Mouse (Mus musculus): ENCODE data around the gene Ltbp4.

DNA sequence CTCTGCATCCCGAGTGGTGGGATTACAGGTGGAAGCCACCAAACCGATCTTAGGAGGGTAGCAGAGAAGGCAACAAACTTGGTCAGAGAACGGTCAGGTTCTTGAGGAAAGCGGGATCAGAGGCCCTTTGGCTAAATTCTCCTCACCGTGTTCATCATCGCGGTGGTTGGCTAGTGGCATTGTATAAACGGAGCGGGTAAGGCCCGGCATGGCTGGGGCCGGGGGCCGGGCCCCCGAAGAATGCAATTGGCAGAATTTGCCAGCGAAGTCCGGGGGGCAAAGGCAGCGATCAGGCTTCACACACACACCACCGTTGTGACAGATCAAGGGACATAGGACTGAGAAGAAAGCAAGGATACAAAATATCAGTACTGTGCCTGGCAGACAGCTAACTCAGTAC is 7.5 kb downstream of the Ltbp4 start:
- TF ChIP-seq CTCF (IDR thresholded peaks at IDR 0.05; ENCODE audit: low read depth): no peak
- no peak for TF ChIP-seq EP300 (IDR thresholded peaks at IDR 0.05; ENCODE audit: low read depth)

All from liver, postnatal 0 days (tissue).